Mouse (Mus musculus) thymus, adult 2 months (tissue): Measurements from ENCODE around the gene Pfkfb3. TPM values are rescaled to one million over a fixed set of nuclear protein-coding genes. Genes with fewer than 3 reads are reported as not detected.
A peak's percentile ranks its signal among the peaks of the same experiment; 100 is the strongest.

ENCODE experiments used
- DNase-seq: peaks from one replicate; pipeline ENCODE4 v3.0.0; 2021
- H3K27ac ChIP-seq: fragments of 200-500 bp; 2 replicates; pipeline ENCODE4 v1.5.1; 2012; ENCODE audit warnings: low read length, control low read depth; ENCODE audit not compliant: control insufficient read depth, insufficient read depth
- H3K27me3 ChIP-seq: fragments of 200-500 bp; 2 replicates; pipeline ENCODE4 v1.6.1; 2012; ENCODE audit warnings: mild to moderate bottlenecking, low read length, moderate library complexity, mixed read lengths; ENCODE audit not compliant: control insufficient read depth, insufficient read depth
- H3K36me3 ChIP-seq: fragments of 200-500 bp; 2 replicates; pipeline ENCODE4 v1.6.1; 2012; ENCODE audit warnings: mild to moderate bottlenecking, low read length, moderate library complexity; ENCODE audit not compliant: control insufficient read depth, insufficient read depth
- H3K4me1 ChIP-seq: fragments of 200-500 bp; replicated peaks from 2 replicates; pipeline ENCODE4 v1.6.1; 2012; ENCODE audit warnings: low read length; ENCODE audit not compliant: control insufficient read depth, insufficient read depth
- H3K4me3 ChIP-seq: fragments of 200-500 bp; 2 replicates; pipeline ENCODE4 v1.5.1; 2012; ENCODE audit warnings: mild to moderate bottlenecking, low read length, control low read depth, moderate library complexity; ENCODE audit not compliant: control insufficient read depth, insufficient read depth
- CTCF ChIP-seq: fragments of 200-500 bp; IDR thresholded peaks from 2 replicates; pipeline ENCODE4 v1.5.1; 2012; ENCODE audit warnings: mild to moderate bottlenecking, control low read depth, low read length, moderate library complexity, borderline replicate concordance; ENCODE audit not compliant: control insufficient read depth, poor library complexity, insufficient read depth; ENCODE audit errors: extremely low read depth
- POLR2A ChIP-seq: fragments of 200-500 bp; IDR thresholded peaks from 2 replicates; pipeline ENCODE4 v1.6.1; 2012; ENCODE audit warnings: mild to moderate bottlenecking, low read length, control low read depth, moderate library complexity; ENCODE audit not compliant: control insufficient read depth, poor library complexity, insufficient read depth; ENCODE audit errors: extremely low read depth
- WGBS: fragments of 180-500 bp; shearing (Covaris S2); methylation state at CpG from one replicate; pipeline ENCODE4 v1.1.7; 2018; 5-methylcytosine and 5-hydroxymethylcytosine counted together
- polyA plus RNA-seq: library from polyadenylated mRNA; depleted of rRNA; stranded (reverse); fragments of >200 nt; gene quantifications from 2 replicates; pipeline ENCODE4 v1.2.3, GENCODE M21; 2012

Pfkfb3 gene
- polyA plus RNA-seq, 1 experiment, result 47.2 TPM

- Histone ChIP-seq H3K27ac (no peak overlapping the region), H3K4me3 (no peak overlapping the region), H3K4me1 (peaks cover 11% of the 10 kb centered on the region), H3K27me3 (no peaks in the 10 kb centered on the region), H3K36me3 (no peaks in the 10 kb centered on the region)
- 64% methylated on average over 6 of the region's 6 CpGs for WGBS
- TF ChIP-seq POLR2A (no peak), CTCF (no peak)
- DNase-seq, result no peak
These were observed 23.8 kb downstream of the Pfkfb3 start for GRCm38 (mm10) chr2:11530101-11530500.

GRCm38 (mm10) chr2:11526063-11526462 is 27.8 kb downstream of the Pfkfb3 start:
- no peak for DNase-seq
- no peak for TF ChIP-seq POLR2A
- no peak for TF ChIP-seq CTCF
- Histone ChIP-seq H3K27me3 (no peaks in the 10 kb centered on the region), H3K4me1 (peaks cover 7% of the 10 kb centered on the region), H3K4me3 (no peak overlapping the region), H3K27ac (no peak overlapping the region), H3K36me3 (no peaks in the 10 kb centered on the region)
- 96% methylated on average over 5 of the region's 5 CpGs for WGBS

GRCm38 (mm10) chr2:11524736-11525135 is 29.1 kb downstream of the Pfkfb3 start:
- no peaks in the 10 kb centered on the region for H3K27me3 ChIP-seq
- TF ChIP-seq POLR2A (no peak), CTCF (no peak)
- H3K4me1 ChIP-seq, result no peaks in the 10 kb centered on the region; the same call in 1 of the 2 replicates
- no peak overlapping the region for H3K4me3 ChIP-seq
- H3K27ac ChIP-seq, result no peak overlapping the region
- H3K36me3 ChIP-seq, result no peaks in the 10 kb centered on the region
- WGBS, result 92% methylated on average over 6 of the region's 6 CpGs
- DNase-seq, result no peak

GRCm38 (mm10) chr2:11521758-11522157 is 32.1 kb downstream of the Pfkfb3 start:
- TF ChIP-seq POLR2A, result no peak
- TF ChIP-seq CTCF, result no peak
- DNase-seq, result no peak
- peak overlapping the region; percentile 6; the same call in 1 of the 2 replicates for H3K27ac ChIP-seq
- no peaks in the 10 kb centered on the region for H3K27me3 ChIP-seq
- H3K4me3 ChIP-seq, result no peak overlapping the region
- no peaks in the 10 kb centered on the region for H3K36me3 ChIP-seq
- 95% methylated on average over 7 of the region's 7 CpGs for WGBS
- no peaks in the 10 kb centered on the region; the same call in 1 of the 2 replicates for H3K4me1 ChIP-seq

GRCm38 (mm10) chr2:11520786-11521185 is 33.1 kb downstream of the Pfkfb3 start:
- no peak overlapping the region for H3K4me3 ChIP-seq
- H3K27me3 ChIP-seq, result no peaks in the 10 kb centered on the region
- DNase-seq, result no peak
- no peaks in the 10 kb centered on the region for H3K36me3 ChIP-seq
- no peak for TF ChIP-seq CTCF
- no peaks in the 10 kb centered on the region; the same call in 1 of the 2 replicates for H3K4me1 ChIP-seq
- H3K27ac ChIP-seq, result no peak overlapping the region
- 95% methylated on average over 9 of the region's 9 CpGs for WGBS

- Histone ChIP-seq H3K36me3 (no peaks in the 10 kb centered on the region), H3K4me3 (no peak overlapping the region), H3K27ac (no peak overlapping the region), H3K4me1 (no peaks in the 10 kb centered on the region), H3K27me3 (no peaks in the 10 kb centered on the region)
- DNase-seq, result no peak
- WGBS, result 74% methylated on average over 3 of the region's 3 CpGs
- TF ChIP-seq POLR2A (no peak), CTCF (no peak)
These were observed 38.0 kb downstream of the Pfkfb3 start for GRCm38 (mm10) chr2:11515828-11516227.

- no peak for DNase-seq
- no peak for TF ChIP-seq POLR2A
- no peak for TF ChIP-seq CTCF
- Histone ChIP-seq H3K27ac (no peak overlapping the region), H3K27me3 (no peaks in the 10 kb centered on the region), H3K36me3 (no peaks in the 10 kb centered on the region), H3K4me1 (no peaks in the 10 kb centered on the region), H3K4me3 (no peak overlapping the region)
- 91% methylated on average over 18 of the region's 18 CpGs for WGBS
These were observed 40.6 kb downstream of the Pfkfb3 start for GRCm38 (mm10) chr2:11513057-11513967.
